Mouse (Mus musculus) midbrain, embryonic 16.5 days (tissue): ENCODE measurements around the gene Olfr678. TPM values are rescaled to one million over a fixed set of nuclear protein-coding genes. Genes with fewer than 3 reads are reported as not detected.

Source experiments
- polyA plus RNA-seq: library from polyadenylated mRNA; unstranded; fragments of >200 nt; fragmentation: Nextera tagmentation; extraction: Ambion mirVana; gene quantifications from 2 replicates; pipeline ENCODE4 v1.2.1, GENCODE M21; 2015

Gene Olfr678
- polyA plus RNA-seq, 1 experiment from 2014 or later: not detected

Other genes starting within 250 kb of the Olfr678 start
- gene Usp17lb, start 221.9 kb upstream of the Olfr678 start, polyA plus RNA-seq: not detected in 2 replicates
- not detected in 2 replicates for gene Usp17la, start 207.5 kb upstream of the Olfr678 start, polyA plus RNA-seq
- not detected in 2 replicates for gene Olfr665, start 186.4 kb upstream of the Olfr678 start, polyA plus RNA-seq
- not detected in 2 replicates for gene Olfr666, start 168.5 kb upstream of the Olfr678 start, polyA plus RNA-seq
- gene Olfr667, start 143.0 kb upstream of the Olfr678 start, polyA plus RNA-seq: not detected in 2 replicates
- not detected in 2 replicates for gene Olfr668, start 136.4 kb upstream of the Olfr678 start, polyA plus RNA-seq
- not detected in 2 replicates for gene Olfr669, start 130.2 kb upstream of the Olfr678 start, polyA plus RNA-seq
- gene Olfr670, start 101.9 kb upstream of the Olfr678 start, polyA plus RNA-seq: not detected in 2 replicates
- gene Olfr671, start 85.3 kb upstream of the Olfr678 start, polyA plus RNA-seq: not detected in 2 replicates
- gene Olfr672, start 62.4 kb upstream of the Olfr678 start, polyA plus RNA-seq: not detected in 2 replicates
- gene Olfr675, start 36.0 kb upstream of the Olfr678 start, polyA plus RNA-seq: not detected in 2 replicates
- not detected in 2 replicates for gene Olfr676, start 31.8 kb upstream of the Olfr678 start, polyA plus RNA-seq
- not detected in 2 replicates for gene Olfr677, start 13.1 kb upstream of the Olfr678 start, polyA plus RNA-seq
- not detected in 2 replicates for gene Olfr679, start 16.7 kb downstream of the Olfr678 start, polyA plus RNA-seq
- not detected in 2 replicates for gene Olfr680-ps1, start 28.3 kb downstream of the Olfr678 start, polyA plus RNA-seq
- gene Olfr681, start 52.4 kb downstream of the Olfr678 start, polyA plus RNA-seq: not detected in 2 replicates
- not detected in 2 replicates for gene Olfr683, start 82.5 kb downstream of the Olfr678 start, polyA plus RNA-seq
- gene Olfr684, start 99.2 kb downstream of the Olfr678 start, polyA plus RNA-seq: not detected in 2 replicates
- not detected in 2 replicates for gene Olfr685, start 121.5 kb downstream of the Olfr678 start, polyA plus RNA-seq
- gene Olfr686, start 143.0 kb downstream of the Olfr678 start, polyA plus RNA-seq: not detected in 2 replicates
- gene Olfr688, start 223.6 kb downstream of the Olfr678 start, polyA plus RNA-seq: not detected in 2 replicates
- 0.19 TPM in 1 of 2 replicates, not detected in the other for gene Olfr689, start 246.7 kb downstream of the Olfr678 start, polyA plus RNA-seq